Mouse (Mus musculus) small intestine, adult 2 months (tissue): ENCODE results near the gene Clybl. TPM values are rescaled to one million over a fixed set of nuclear protein-coding genes. Genes with fewer than 3 reads are reported as not detected.

ENCODE experiments used
- H3K27ac ChIP-seq: fragments of 200-500 bp; 2 replicates; pipeline ENCODE4 v1.5.1; 2012; ENCODE audit warnings: low read depth, low read length, control low read depth, inconsistent platforms; ENCODE audit not compliant: insufficient read depth
- H3K27me3 ChIP-seq: fragments of 200-500 bp; 2 replicates; pipeline ENCODE4 v1.6.1; 2012; ENCODE audit warnings: mild to moderate bottlenecking, moderate library complexity, low read length, inconsistent platforms; ENCODE audit not compliant: control insufficient read depth, insufficient read depth
- H3K36me3 ChIP-seq: fragments of 200-500 bp; 2 replicates; pipeline ENCODE4 v1.6.1; 2012; ENCODE audit warnings: mild to moderate bottlenecking, low read length, control low read depth, inconsistent platforms; ENCODE audit not compliant: control insufficient read depth, insufficient read depth
- H3K4me1 ChIP-seq: fragments of 200-500 bp; 2 replicates; pipeline ENCODE4 v1.6.1; 2012; ENCODE audit warnings: low read length, inconsistent platforms, mixed read lengths; ENCODE audit not compliant: control insufficient read depth, insufficient read depth, insufficient read length
- H3K4me3 ChIP-seq: fragments of 200-500 bp; 2 replicates; pipeline ENCODE4 v1.5.1; 2012; ENCODE audit warnings: low read depth, mild to moderate bottlenecking, control low read depth, inconsistent platforms, low read length, moderate library complexity
- CTCF ChIP-seq: fragments of 200-500 bp; IDR thresholded peaks from 2 replicates; pipeline ENCODE4 v1.5.1; 2012; ENCODE audit warnings: low read depth, mild to moderate bottlenecking, control low read depth, inconsistent platforms, low read length, moderate library complexity, mixed read lengths; ENCODE audit not compliant: insufficient replicate concordance, insufficient read length; ENCODE audit errors: extremely low read depth
- POLR2A ChIP-seq: fragments of 200-500 bp; IDR thresholded peaks from 2 replicates; pipeline ENCODE4 v1.6.1; 2012; ENCODE audit warnings: low read depth, mild to moderate bottlenecking, control low read depth, inconsistent platforms, low read length, moderate library complexity
- WGBS: fragments of 180-500 bp; shearing (Covaris S2); methylation state at CpG from one replicate; pipeline ENCODE4 v1.1.7; 2018; 5-methylcytosine and 5-hydroxymethylcytosine counted together
- polyA plus RNA-seq: library from polyadenylated mRNA; depleted of rRNA; stranded (reverse); fragments of >200 nt; gene quantifications from 2 replicates; pipeline ENCODE4 v1.2.3, GENCODE M21; 2012

The Clybl gene
- polyA plus RNA-seq, 1 experiment: 3.1 TPM

GRCm38 (mm10) chr14:122249123-122249522 lies 67.6 kb downstream of the Clybl start:
- no peaks in the 10 kb centered on the region for H3K27me3 ChIP-seq
- no peak overlapping the region for H3K27ac ChIP-seq
- H3K36me3 ChIP-seq: no peaks in the 10 kb centered on the region
- 86% methylated on average over 3 of the region's 3 CpGs for WGBS
- TF ChIP-seq CTCF (peak; percentile 45; the same call in 1 of the 2 replicates), POLR2A (no peak)
- H3K4me3 ChIP-seq: no peak overlapping the region
- H3K4me1 ChIP-seq: no peaks in the 10 kb centered on the region

GRCm38 (mm10) chr14:122251346-122251745 lies 69.8 kb downstream of the Clybl start:
- Histone ChIP-seq H3K27me3 (peaks cover 3% of the 10 kb centered on the region), H3K4me1 (no peaks in the 10 kb centered on the region), H3K27ac (no peak overlapping the region), H3K4me3 (no peak overlapping the region), H3K36me3 (no peaks in the 10 kb centered on the region)
- TF ChIP-seq CTCF (no peak), POLR2A (no peak)

GRCm38 (mm10) chr14:122255562-122256260 lies 74.2 kb downstream of the Clybl start:
- Histone ChIP-seq H3K4me3 (no peak overlapping the region), H3K27ac (no peak overlapping the region), H3K27me3 (peaks cover 3% of the 10 kb centered on the region), H3K36me3 (no peaks in the 10 kb centered on the region), H3K4me1 (no peaks in the 10 kb centered on the region)
- TF ChIP-seq POLR2A: no peak
- no peak for TF ChIP-seq CTCF
- WGBS: 34% methylated on average over 21 of the region's 21 CpGs

GRCm38 (mm10) chr14:122256261-122256634 lies 74.7 kb downstream of the Clybl start:
- WGBS: 64% methylated on average over 8 of the region's 8 CpGs
- Histone ChIP-seq H3K27me3 (peaks cover 3% of the 10 kb centered on the region), H3K27ac (no peak overlapping the region), H3K4me1 (no peaks in the 10 kb centered on the region), H3K4me3 (no peak overlapping the region), H3K36me3 (no peaks in the 10 kb centered on the region)
- TF ChIP-seq POLR2A: no peak

- Histone ChIP-seq H3K36me3 (no peaks in the 10 kb centered on the region), H3K27ac (no peak overlapping the region), H3K4me3 (no peak overlapping the region), H3K4me1 (no peaks in the 10 kb centered on the region), H3K27me3 (peaks cover 3% of the 10 kb centered on the region)
- TF ChIP-seq CTCF: no peak
- TF ChIP-seq POLR2A: no peak
- 82% methylated on average over 5 of the region's 5 CpGs for WGBS
Observed at GRCm38 (mm10) chr14:122258297-122258696, 76.8 kb downstream of the Clybl start.

- no peak for TF ChIP-seq POLR2A
- WGBS: 67% methylated on average over 1 of the region's 1 CpGs
- H3K4me3 ChIP-seq: no peak overlapping the region
- H3K27ac ChIP-seq: no peak overlapping the region
- H3K4me1 ChIP-seq: no peaks in the 10 kb centered on the region
- H3K27me3 ChIP-seq: no peaks in the 10 kb centered on the region
- no peaks in the 10 kb centered on the region for H3K36me3 ChIP-seq
Observed at GRCm38 (mm10) chr14:122261250-122261649, 79.7 kb downstream of the Clybl start.

- Histone ChIP-seq H3K36me3 (no peaks in the 10 kb centered on the region), H3K4me3 (no peak overlapping the region), H3K27ac (no peak overlapping the region), H3K4me1 (no peaks in the 10 kb centered on the region), H3K27me3 (no peaks in the 10 kb centered on the region)
- WGBS: 60% methylated on average over 16 of the region's 16 CpGs
- TF ChIP-seq CTCF (no peak), POLR2A (no peak)
Observed at GRCm38 (mm10) chr14:122262851-122263659, 81.6 kb downstream of the Clybl start.
